Mouse (Mus musculus): ENCODE measurements around the gene Stambpl1. TPM values are rescaled to one million over a fixed set of nuclear protein-coding genes. Genes with fewer than 3 reads are reported as not detected.

The Stambpl1 gene
- 14.9 TPM for polyA plus RNA-seq (2014; fragmentation: Illumina TruSeq; extraction: RNeasy Lipid Tissue Mini Kit (QIAGEN cat#74804))

GRCm38 (mm10) chr19:34192008-34192963 lies at the start of gene Stambpl1:
Stambpl1 (plus strand) TSS chr19:34192229.

GRCm38 (mm10) chr19:34165891-34166290 lies 26.1 kb upstream of the Stambpl1 start, which contains the start of gene Ankrd22:
Ankrd22 (minus strand) TSS chr19:34166053.

GRCm38 (mm10) chr19:34254880-34255681 lies 63.1 kb downstream of the Stambpl1 start, which contains the start of gene Acta2:
Acta2 (minus strand) TSS chr19:34255590.

Other genes starting within 250 kb of the Stambpl1 start
- gene Lipf, start 231.0 kb upstream of the Stambpl1 start, polyA plus RNA-seq (2014; fragmentation: Illumina TruSeq; extraction: RNeasy Lipid Tissue Mini Kit (QIAGEN cat#74804)), result 0.34 TPM
- not detected for gene Lipk, start 183.9 kb upstream of the Stambpl1 start, polyA plus RNA-seq (2014; fragmentation: Illumina TruSeq; extraction: RNeasy Lipid Tissue Mini Kit (QIAGEN cat#74804))
- gene Lipn, start 124.9 kb upstream of the Stambpl1 start, polyA plus RNA-seq (2014; fragmentation: Illumina TruSeq; extraction: RNeasy Lipid Tissue Mini Kit (QIAGEN cat#74804)), result not detected
- gene Lipm, start 91.3 kb upstream of the Stambpl1 start, polyA plus RNA-seq (2014; fragmentation: Illumina TruSeq; extraction: RNeasy Lipid Tissue Mini Kit (QIAGEN cat#74804)), result not detected
- not detected for gene Ankrd22, start 26.2 kb upstream of the Stambpl1 start, polyA plus RNA-seq (2014; fragmentation: Illumina TruSeq; extraction: RNeasy Lipid Tissue Mini Kit (QIAGEN cat#74804))
- gene Acta2, start 63.4 kb downstream of the Stambpl1 start, polyA plus RNA-seq (2014; fragmentation: Illumina TruSeq; extraction: RNeasy Lipid Tissue Mini Kit (QIAGEN cat#74804)), result 154 TPM
- 8.8 TPM for gene Fas, start 98.4 kb downstream of the Stambpl1 start, polyA plus RNA-seq (2014; fragmentation: Illumina TruSeq; extraction: RNeasy Lipid Tissue Mini Kit (QIAGEN cat#74804))

Data from ovary, adult 10 weeks (tissue).